Mouse (Mus musculus): ENCODE results near the gene Afap1.

DNA sequence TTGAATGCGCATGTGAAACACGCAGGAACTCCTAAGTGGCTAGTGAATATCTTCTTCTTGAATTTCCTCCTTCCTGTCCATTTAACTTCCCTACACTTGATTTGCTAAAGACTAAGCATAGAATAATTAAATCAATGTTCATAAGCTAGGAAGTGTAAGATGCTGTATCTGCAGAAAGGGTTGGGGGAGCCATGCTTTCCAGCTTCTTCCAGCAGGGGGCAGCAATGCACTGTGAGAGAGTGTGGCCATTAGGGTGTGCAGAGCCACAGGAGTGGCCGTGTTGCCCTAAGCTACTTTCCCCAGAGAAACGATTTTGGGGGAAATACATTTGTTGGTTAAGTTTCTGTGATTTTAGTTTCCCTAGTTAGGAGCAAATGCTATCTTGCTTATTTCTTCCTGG is 88.9 kb downstream of the Afap1 start:
- peak; percentile 92 for TF ChIP-seq CTCF (IDR thresholded peaks at IDR 0.05; ENCODE audit: low read depth)
- TF ChIP-seq EP300 (IDR thresholded peaks at IDR 0.05; ENCODE audit: low read depth): no peak

Data from liver, postnatal 0 days (tissue).